Mouse (Mus musculus) embryo, embryonic 10.5 days (tissue): Measurements from ENCODE around the gene Krtap24-1.

Source experiments
- DNase-seq: peaks from one replicate; pipeline ENCODE4 v3.0.0-alpha.2; 2015; ENCODE audit warnings: low spot score

Krtap24-1 gene

DNA sequence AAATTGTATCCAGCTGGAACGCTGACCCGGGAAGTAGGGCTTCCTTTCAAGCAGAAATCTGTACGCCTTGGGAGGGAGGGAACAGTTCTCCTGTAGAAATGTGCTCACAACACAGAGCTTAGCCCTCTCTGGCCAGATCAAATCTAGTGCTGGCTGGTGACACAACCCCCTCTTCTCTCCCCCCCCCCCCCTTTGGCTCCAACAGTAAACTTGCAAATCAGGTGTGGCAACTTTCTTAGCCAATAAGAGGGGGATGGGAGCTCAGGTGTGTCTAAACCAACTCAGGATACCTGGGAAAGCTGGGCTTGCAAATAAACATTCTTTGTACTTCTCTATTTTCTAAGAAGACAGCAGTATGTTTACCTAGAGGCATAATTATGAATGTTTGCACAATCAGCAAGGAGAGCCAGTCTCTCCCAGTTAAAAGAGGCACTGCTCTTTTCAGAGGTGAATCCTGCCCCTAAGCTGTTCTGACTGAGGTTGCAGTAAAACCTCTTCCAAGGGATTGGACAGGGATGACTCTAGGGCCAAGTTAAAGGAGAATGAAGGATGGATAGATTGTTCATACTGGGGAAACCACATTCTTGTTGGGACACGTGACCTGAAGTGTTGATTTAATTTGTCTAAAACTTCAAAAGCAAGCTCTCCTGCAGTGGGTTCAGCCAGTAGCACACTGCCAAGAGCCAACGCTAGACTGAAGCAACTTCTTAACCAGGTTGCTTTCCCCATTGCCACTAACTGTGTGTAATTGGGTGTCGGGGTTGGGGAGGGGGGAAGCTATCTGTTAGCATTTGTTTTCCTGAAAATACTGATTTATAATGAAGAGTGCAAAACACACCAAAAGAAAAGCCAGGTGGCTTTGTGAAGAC lies 48.8 kb downstream of the Krtap24-1 start, which contains the start of gene Cldn8:
Cldn8 (minus strand) TSS at position 139 of the 869 bp plus-strand sequence.
- no peak for DNase-seq

- DNase-seq = peak; percentile 11
Observed at GRCm38 (mm10) chr16:88561617-88562164, 50.4 kb downstream of the Krtap24-1 start.
